Mouse (Mus musculus): ENCODE data around the gene Rhox13. TPM values are rescaled to one million over a fixed set of nuclear protein-coding genes. Genes with fewer than 3 reads are reported as not detected.

Gene Rhox13
- total RNA-seq (2021): not detected
- long read RNA-seq, experiment 1: 0 reads
- long read RNA-seq, experiment 2: 0 reads

- no peak for DNase-seq
Measured at GRCm38 (mm10) chrX:38120982-38121381, at the start of gene Rhox13. Rhox13 (plus strand) TSS chrX:38121219.

GRCm38 (mm10) chrX:38084226-38084625, 36.8 kb upstream of the Rhox13 start:
- peak; percentile 1 to 44 for DNase-seq

GRCm38 (mm10) chrX:38085041-38085440, 36.0 kb upstream of the Rhox13 start, which contains the start of gene Rhox11:
Rhox11 (minus strand) TSS chrX:38085141.
- DNase-seq: no peak

GRCm38 (mm10) chrX:38110807-38111206, 10.2 kb upstream of the Rhox13 start, which contains the start of gene Rhox12:
Rhox12 (minus strand) TSS chrX:38110907.
- DNase-seq: no peak

- DNase-seq: no peak
Measured at GRCm38 (mm10) chrX:38121478-38121877, 459 bp downstream of the Rhox13 start.

GRCm38 (mm10) chrX:38159097-38159496, 38.1 kb downstream of the Rhox13 start:
- no peak for DNase-seq

- DNase-seq: no peak
Measured at GRCm38 (mm10) chrX:38165315-38165714, 44.3 kb downstream of the Rhox13 start.

GRCm38 (mm10) chrX:38166064-38166463, 45.0 kb downstream of the Rhox13 start:
- DNase-seq: no peak

- DNase-seq: no peak
Measured at GRCm38 (mm10) chrX:38166592-38166991, 45.6 kb downstream of the Rhox13 start.

Other genes starting within 250 kb of the Rhox13 start
- not detected for gene Rhox8, start 242.3 kb upstream of the Rhox13 start, total RNA-seq (2021)
- gene Rhox7b, start 224.0 kb upstream of the Rhox13 start, total RNA-seq (2021): not detected
- not detected for gene Rhox9, start 219.4 kb upstream of the Rhox13 start, total RNA-seq (2021)
- not detected for gene Btg1-ps1, start 102.4 kb upstream of the Rhox13 start, total RNA-seq (2021)
- not detected for gene Btg1-ps2, start 78.1 kb upstream of the Rhox13 start, total RNA-seq (2021)
- not detected for gene Rhox10, start 54.7 kb upstream of the Rhox13 start, total RNA-seq (2021)
- gene Rhox11, start 36.1 kb upstream of the Rhox13 start, total RNA-seq (2021): not detected
- not detected for gene Rhox12, start 10.3 kb upstream of the Rhox13 start, total RNA-seq (2021)
- 10 to 100 TPM in 1 of 2 experiments, 1 to 10 TPM in 1; 9.4 to 11.5 TPM for gene Zbtb33, start 68.6 kb downstream of the Rhox13 start, total RNA-seq (2021)
- 1 to 10 TPM; 1.0 to 1.5 TPM for gene Tmem255a, start 131.2 kb downstream of the Rhox13 start, total RNA-seq (2021)
- gene Atp1b4, start 195.0 kb downstream of the Rhox13 start, total RNA-seq (2021): not detected